ENCODE assay signal across 8 mouse cellular contexts in genomic region chr6:116650406-116650805, GRCm38 (mm10). TPM values are rescaled to one million over a fixed set of nuclear protein-coding genes. Genes with fewer than 3 reads are reported as not detected.
DNase-seq lines count a peak whose midpoint lies in the region; ATAC-seq lines count a peak whose summit lies in the region.

Gene Depp1, plus strand, starts transcription at chr6:116650609.

- H3K9me3 ChIP-seq in erythroblast, embryonic 14.5 days (ENCODE audit: control insufficient read depth, low read length): no peaks in the 10 kb centered on the region; the same call in 1 of the 2 replicates

- peak; percentile 86 to 91 for DNase-seq in heart, adult 18-20 months
- DNase-seq in kidney, adult 11 months: peak; percentile 89
- DNase-seq in lung, adult 18-20 months: peak; percentile 90 to 91
- no peak for DNase-seq in ovary, postnatal 10 days (ENCODE audit: low spot score)
- DNase-seq in left cerebral cortex, adult 11 months (ENCODE audit: low spot score): no peak
- no peak for DNase-seq in cerebellum, adult 9-11 months

- H3K36me3 ChIP-seq in erythroblast, embryonic 14.5 days (ENCODE audit: control insufficient read depth): no peaks in the 10 kb centered on the region

- peaks cover 7% of the 10 kb centered on the region for H3K4me1 ChIP-seq in erythroblast, embryonic 14.5 days (ENCODE audit: control insufficient read depth)

- no peak for ATAC-seq in erythroblast, adult 5-6 weeks (replicated peaks; ENCODE audit: low FRiP score, poor library complexity, severe bottlenecking)

- peak within 1 kb of the TSS; percentile 29 for H3K4me3 ChIP-seq in erythroblast, embryonic 14.5 days (replicated peaks)

- no peaks in the 10 kb centered on the region for H3K27me3 ChIP-seq in erythroblast, embryonic 14.5 days (ENCODE audit: control insufficient read depth)

RNA-seq across cellular contexts. Expression of gene Depp1, which starts in this region (rescaled TPM):
- 0.03 and 0.11 TPM in 2 replicates for polyA plus RNA-seq in erythroblast, embryonic 14.5 days (2012)
- not detected in 2 replicates for total RNA-seq in erythroblast, adult 5-6 weeks (2015; ENCODE audit: low replicate concordance)
- total RNA-seq in erythroblast, adult 5-6 weeks (2017; ENCODE audit: low replicate concordance): 0.77 TPM in 1 of 2 replicates, not detected in the other
- total RNA-seq in heart, adult 18-20 months (2021): 10 to 100 TPM; 84.2 to 90.4 TPM

Comparison
In these comparisons a context has a peak if more than half of its experiments do, and no peak if none do; other contexts are left out.
1. RNA of gene Depp1 (total RNA-seq): 84.2 to 90.4 TPM in heart, adult 18-20 months; 0.77 TPM in erythroblast, adult 5-6 weeks; every median in the first group is over 10 times any median in the second.
2. DNase-seq: peak in heart, adult 18-20 months (2 of 2), kidney, adult 11 months (single experiment) and lung, adult 18-20 months (2 of 2); none in ovary, postnatal 10 days (single experiment), left cerebral cortex, adult 11 months (single experiment) and cerebellum, adult 9-11 months (single experiment).